Mouse (Mus musculus): ENCODE data around the gene Pax4.

The Pax4 gene

GRCm38 (mm10) chr6:28396853-28397457, 52.2 kb downstream of the Pax4 start:
- no peak for DNase-seq (ENCODE audit: low spot score)

GRCm38 (mm10) chr6:28396051-28396852, 52.9 kb downstream of the Pax4 start:
- no peak for DNase-seq (ENCODE audit: low spot score)

Measured in ovary, postnatal 10 days (tissue).